Mouse (Mus musculus) stomach, postnatal 0 days (tissue): ENCODE measurements around the gene Elmsan1. TPM values are rescaled to one million over a fixed set of nuclear protein-coding genes. Genes with fewer than 3 reads are reported as not detected.
A peak's percentile ranks its signal among the peaks of the same experiment; 100 is the strongest.

Experiments used
- ATAC-seq: fragments of 200-750 bp; cut with Nextera tagmentation; 2 replicates; pipeline ENCODE4 v1.8.0; 2017; ENCODE audit not compliant: low FRiP score, low TSS enrichment
- DNase-seq: peaks from one replicate; pipeline ENCODE4 v3.0.0-alpha.2; 2016; ENCODE audit warnings: low spot score
- H3K27ac ChIP-seq: fragments of 300-500 bp; sonication (generic); replicated peaks from 2 replicates; pipeline ENCODE4 v1.5.1; 2014; ENCODE audit warnings: mild to moderate bottlenecking, control low read depth
- H3K27me3 ChIP-seq: fragments of 300-500 bp; sonication (generic); 2 replicates; pipeline ENCODE4 v1.6.1; 2014; ENCODE audit warnings: low read length; ENCODE audit not compliant: control insufficient read depth, insufficient read depth
- H3K36me3 ChIP-seq: fragments of 300-500 bp; sonication (generic); 2 replicates; pipeline ENCODE4 v1.6.1; 2014; ENCODE audit warnings: low read length, mixed read lengths; ENCODE audit not compliant: control insufficient read depth, insufficient read depth
- H3K4me1 ChIP-seq: fragments of 300-500 bp; sonication (generic); replicated peaks from 2 replicates; pipeline ENCODE4 v1.6.1; 2014; ENCODE audit warnings: antibody characterized with exemption; ENCODE audit not compliant: control insufficient read depth, insufficient read depth
- H3K4me2 ChIP-seq: fragments of 300-500 bp; sonication (generic); replicated peaks from 2 replicates; pipeline ENCODE4 v1.6.1; 2014; ENCODE audit warnings: low read depth, mild to moderate bottlenecking, control low read depth, moderate library complexity
- H3K4me3 ChIP-seq: fragments of 300-500 bp; sonication (generic); 2 replicates; pipeline ENCODE4 v1.5.1; 2014; ENCODE audit warnings: low read depth, low read length, control low read depth
- H3K9ac ChIP-seq: fragments of 300-500 bp; sonication (generic); 2 replicates; pipeline ENCODE4 v1.6.1; 2014; ENCODE audit warnings: mild to moderate bottlenecking, low read length, control low read depth, mixed read lengths
- H3K9me3 ChIP-seq: fragments of 300-500 bp; sonication (generic); 2 replicates; pipeline ENCODE4 v1.6.1; 2016; ENCODE audit warnings: low read length; ENCODE audit not compliant: control insufficient read depth
- CTCF ChIP-seq: IDR thresholded peaks from 2 replicates; pipeline ENCODE4 v1.5.1; 2016; ENCODE audit warnings: antibody characterized with exemption, low read depth, mild to moderate bottlenecking, moderate library complexity
- EP300 ChIP-seq: optimal IDR thresholded peaks from 2 replicates; pipeline ENCODE3; 2016; ENCODE audit warnings: antibody characterized with exemption
- WGBS: fragments of 180-500 bp; shearing (Covaris S2); extraction: QIAGEN DNeasy Blood & Tissue Kit; methylation state at CpG from one replicate; pipeline ENCODE4 v1.1.7; 2014; 5-methylcytosine and 5-hydroxymethylcytosine counted together
- polyA plus RNA-seq: library from polyadenylated mRNA; unstranded; fragments of >200 nt; fragmentation: Nextera tagmentation; extraction: Ambion mirVana; gene quantifications from 2 replicates; pipeline ENCODE4 v1.2.1, GENCODE M21; 2015

Gene Elmsan1
- polyA plus RNA-seq, 1 experiment from 2014 or later: 4.1 TPM

DNA sequence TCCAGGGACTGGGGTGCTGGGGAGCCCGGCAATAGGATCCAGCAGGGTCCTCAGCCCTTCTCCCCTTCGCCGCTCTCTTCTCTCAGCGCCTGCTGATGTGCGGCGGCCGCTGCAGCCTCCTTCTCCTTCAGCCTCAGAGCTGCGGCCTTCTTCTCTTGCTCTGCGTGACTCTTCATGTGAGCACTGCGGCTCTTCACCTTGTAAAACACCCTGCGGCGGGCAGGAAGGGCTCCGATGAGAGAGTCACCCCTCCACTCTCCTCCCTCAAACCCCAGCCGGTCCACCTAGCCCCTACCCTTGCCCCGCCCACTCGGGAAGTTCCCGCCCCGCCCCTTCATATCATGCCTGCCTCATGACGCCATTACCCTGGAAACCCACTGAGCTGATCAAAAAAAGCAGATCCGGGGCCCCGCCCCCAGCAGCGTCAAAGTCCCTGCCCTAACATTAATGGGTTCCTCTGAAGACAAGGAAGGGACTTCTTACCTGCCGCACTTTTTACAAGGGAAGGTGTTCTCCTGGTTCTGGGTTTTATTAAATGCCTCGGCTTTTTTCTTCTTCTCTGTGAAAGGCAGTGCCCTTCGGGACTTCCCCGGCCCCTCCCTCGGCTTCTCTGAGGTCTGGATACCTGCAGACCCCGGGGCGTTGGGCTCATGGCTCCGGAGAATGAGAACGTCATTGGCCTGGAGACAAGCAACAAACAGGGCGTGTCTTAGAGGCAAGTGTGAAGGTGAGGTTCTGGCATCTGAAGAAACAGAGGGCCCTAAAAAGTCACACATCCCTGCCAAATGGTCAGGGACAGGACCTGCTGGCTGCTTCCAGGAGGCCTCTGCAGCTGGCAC lies 66.1 kb downstream of the Elmsan1 start:
- peak overlapping the region; percentile 56; the same call in 1 of the 2 replicates for H3K27ac ChIP-seq
- ATAC-seq (peak; percentile 35), DNase-seq (peak; percentile 83)
- peaks cover 21% of the 10 kb centered on the region for H3K36me3 ChIP-seq
- H3K4me2 ChIP-seq: 0 out of 2 replicates have a peak overlapping the region, but pooled peaks have one; percentile 14
- H3K9me3 ChIP-seq: no peaks in the 10 kb centered on the region
- H3K4me1 ChIP-seq: no peaks in the 10 kb centered on the region; the same call in 1 of the 2 replicates
- H3K4me3 ChIP-seq: no peak overlapping the region
- no peaks in the 10 kb centered on the region for H3K27me3 ChIP-seq
- H3K9ac ChIP-seq: no peak overlapping the region
- no peak for TF ChIP-seq CTCF
- TF ChIP-seq EP300: no peak
- WGBS: 62% methylated on average over 32 of the region's 32 CpGs

DNA sequence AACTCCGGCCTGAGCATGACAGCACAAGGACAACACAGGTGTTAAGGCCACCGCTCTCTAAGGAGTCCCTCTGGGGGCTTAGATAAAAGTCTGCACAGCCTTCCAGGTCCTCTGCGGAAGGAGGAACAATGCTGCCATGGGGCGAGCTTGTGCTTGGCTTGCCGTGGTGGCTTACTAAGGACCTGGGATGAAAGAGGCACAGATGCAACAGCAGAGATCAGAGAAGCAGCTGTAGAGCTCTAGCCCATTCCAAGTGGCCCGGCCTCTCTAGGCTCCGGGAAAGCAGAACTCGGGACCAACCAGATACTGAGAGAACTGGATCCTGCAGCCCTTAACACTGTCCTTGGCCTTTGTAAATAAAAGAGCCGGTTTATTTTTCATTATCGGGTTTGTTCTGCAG lies 66.8 kb downstream of the Elmsan1 start:
- peak; percentile 40 for ATAC-seq
- WGBS: 74% methylated on average over 10 of the region's 10 CpGs
- H3K9me3 ChIP-seq: no peaks in the 10 kb centered on the region
- 0 out of 2 replicates have a peak overlapping the region, but pooled peaks have one; percentile 5 for H3K4me2 ChIP-seq
- H3K4me1 ChIP-seq: no peaks in the 10 kb centered on the region; the same call in 1 of the 2 replicates
- H3K9ac ChIP-seq: no peak overlapping the region
- H3K27me3 ChIP-seq: no peaks in the 10 kb centered on the region
- DNase-seq: no peak
- H3K27ac ChIP-seq: peak overlapping the region; percentile 56
- H3K4me3 ChIP-seq: no peak overlapping the region
- H3K36me3 ChIP-seq: peaks cover 19% of the 10 kb centered on the region
- TF ChIP-seq EP300: no peak
- TF ChIP-seq CTCF: no peak

DNA sequence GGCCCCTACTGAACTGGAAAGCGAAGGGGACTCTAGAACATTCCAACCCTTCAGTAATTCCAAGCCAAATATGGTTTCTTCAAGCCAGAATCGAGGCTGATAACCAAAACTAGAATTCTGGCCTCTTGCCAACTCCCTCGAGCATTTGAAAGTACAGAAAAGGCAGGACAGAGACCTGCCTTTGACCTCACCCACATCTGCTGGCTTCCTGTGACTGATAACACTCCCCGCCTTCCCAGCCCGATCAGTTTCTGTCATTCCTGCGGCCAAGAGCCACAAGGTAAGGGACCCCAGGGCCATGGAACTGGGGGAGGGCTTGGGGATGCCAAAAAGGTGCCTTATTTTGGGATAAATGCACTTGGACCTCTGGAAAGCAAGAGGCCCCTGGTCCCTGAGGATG lies 67.7 kb downstream of the Elmsan1 start:
- H3K4me2 ChIP-seq: no peak overlapping the region
- no peaks in the 10 kb centered on the region for H3K27me3 ChIP-seq
- no peak overlapping the region for H3K4me3 ChIP-seq
- WGBS: 35% methylated on average over 6 of the region's 6 CpGs
- H3K4me1 ChIP-seq: no peaks in the 10 kb centered on the region; the same call in 1 of the 2 replicates
- no peak for ATAC-seq
- DNase-seq: no peak
- H3K9me3 ChIP-seq: no peaks in the 10 kb centered on the region
- TF ChIP-seq CTCF (no peak), EP300 (no peak)
- H3K36me3 ChIP-seq: peaks cover 19% of the 10 kb centered on the region
- H3K27ac ChIP-seq: peak overlapping the region; percentile 56
- no peak overlapping the region for H3K9ac ChIP-seq

DNA sequence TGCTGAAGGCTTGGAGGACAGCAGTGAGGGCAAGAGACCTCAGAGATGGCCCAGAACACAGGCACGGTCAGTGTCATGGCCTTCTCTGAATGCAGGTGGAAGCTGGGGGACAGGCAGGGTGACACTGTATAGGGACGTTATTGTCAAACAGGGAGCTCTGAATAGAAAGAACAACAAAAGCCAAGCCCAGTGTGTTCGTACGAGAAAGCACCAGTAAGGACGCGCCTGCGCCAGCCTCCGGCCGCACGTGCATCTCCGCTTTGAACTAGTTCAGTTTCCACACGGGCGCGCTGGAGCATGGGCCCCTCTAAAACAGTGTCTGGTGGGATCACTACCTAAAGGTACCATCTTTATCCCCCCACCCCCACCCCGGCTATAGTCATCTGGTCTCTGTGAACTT lies 68.7 kb downstream of the Elmsan1 start:
- H3K4me3 ChIP-seq: no peak overlapping the region
- no peaks in the 10 kb centered on the region; the same call in 1 of the 2 replicates for H3K4me1 ChIP-seq
- TF ChIP-seq EP300: no peak
- TF ChIP-seq CTCF: no peak
- DNase-seq (no peak), ATAC-seq (no peak)
- H3K9ac ChIP-seq: no peak overlapping the region
- H3K36me3 ChIP-seq: peaks cover 18% of the 10 kb centered on the region
- H3K27ac ChIP-seq: no peak overlapping the region
- H3K4me2 ChIP-seq: no peak overlapping the region
- WGBS: 84% methylated on average over 15 of the region's 15 CpGs
- no peaks in the 10 kb centered on the region for H3K9me3 ChIP-seq
- H3K27me3 ChIP-seq: no peaks in the 10 kb centered on the region

DNA sequence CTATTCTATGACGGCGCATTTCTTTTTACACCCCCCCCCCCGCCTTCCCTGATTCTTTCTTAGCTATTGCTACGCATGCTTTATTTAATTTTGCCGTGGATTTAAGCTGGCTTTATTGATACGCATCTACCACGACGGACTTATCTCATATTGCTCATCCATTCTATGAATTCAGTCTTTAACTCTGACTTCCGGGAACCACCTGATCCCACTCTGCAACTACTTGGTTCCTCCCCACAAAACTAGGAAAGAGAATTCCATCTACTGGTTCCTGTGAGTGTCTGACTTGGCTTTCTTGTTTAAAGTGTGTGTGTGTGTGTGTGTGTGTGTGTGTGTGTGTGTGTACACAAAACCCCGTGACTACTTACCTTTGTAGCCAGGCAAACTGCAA lies 70.1 kb downstream of the Elmsan1 start:
- TF ChIP-seq EP300: no peak
- TF ChIP-seq CTCF: no peak
- H3K27me3 ChIP-seq: no peaks in the 10 kb centered on the region
- DNase-seq: peak; percentile 61

More for the DNA sequence above, 70.1 kb downstream of the Elmsan1 start:
- Histone ChIP-seq H3K36me3 (peaks cover 15% of the 10 kb centered on the region), H3K4me2 (peak overlapping the region; percentile 79), H3K27ac (no peak overlapping the region), H3K4me1 (no peaks in the 10 kb centered on the region; the same call in 1 of the 2 replicates), H3K4me3 (peak overlapping the region; percentile 48), H3K9me3 (no peaks in the 10 kb centered on the region), H3K9ac (peak overlapping the region; percentile 64; the same call in 1 of the 2 replicates)
- WGBS: 9% methylated on average over 10 of the region's 10 CpGs
- ATAC-seq: peak; percentile 31
